Mouse (Mus musculus) layer of hippocampus, postnatal 10 days (tissue): ENCODE data around the gene C3. TPM values are rescaled to one million over a fixed set of nuclear protein-coding genes. Genes with fewer than 3 reads are reported as not detected.

ENCODE experiments used
- DNase-seq, 2 experiments: peaks; one replicate each; pipeline ENCODE4 v3.0.0; 2021; ENCODE audit warnings: low spot score in 2 of 2
- microRNA-seq, 2 experiments: library from miRNA; unstranded; fragments of <30 nt; microRNA quantifications; one replicate each; pipeline ENCODE4 v1.2.0; 2021
- total RNA-seq, 2 experiments: library from RNA; stranded (reverse); gene quantifications; 2 replicates each; pipeline ENCODE4 v1.2.3; 2021

Gene C3
- total RNA-seq, 2 experiments from 2014 or later: 2.7 to 2.8 TPM

DNA sequence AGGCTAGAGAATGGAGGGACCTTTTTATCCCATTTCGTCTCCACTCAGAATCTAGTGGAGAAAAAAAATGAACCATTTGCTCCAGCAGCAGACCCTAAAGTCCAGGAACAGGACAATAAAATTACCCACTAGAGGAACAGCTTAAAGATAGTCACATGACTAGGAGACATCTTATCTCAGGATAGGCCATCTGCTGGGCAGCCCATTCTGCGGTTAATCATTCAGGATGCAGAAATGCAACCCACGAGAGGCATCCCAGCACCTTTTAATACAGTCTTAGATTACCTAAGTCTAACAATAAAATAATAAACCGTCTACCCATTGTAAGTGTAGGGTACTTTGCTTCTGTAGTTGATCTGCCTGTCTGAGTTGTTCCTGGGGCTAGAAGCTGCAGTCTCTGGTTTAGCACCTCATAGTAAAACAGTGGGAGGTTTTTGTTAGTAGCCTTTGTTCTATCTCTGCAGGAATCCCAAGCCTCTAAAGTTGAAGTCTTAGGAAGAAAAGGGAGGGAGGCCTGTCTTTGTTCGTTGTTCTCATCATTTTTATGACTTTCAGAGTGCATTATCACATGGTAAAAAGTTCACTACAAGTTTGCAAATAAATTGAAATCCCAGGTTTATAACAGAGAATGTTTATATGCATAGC lies 57.2 kb downstream of the C3 start:
- no peak for DNase-seq

DNA sequence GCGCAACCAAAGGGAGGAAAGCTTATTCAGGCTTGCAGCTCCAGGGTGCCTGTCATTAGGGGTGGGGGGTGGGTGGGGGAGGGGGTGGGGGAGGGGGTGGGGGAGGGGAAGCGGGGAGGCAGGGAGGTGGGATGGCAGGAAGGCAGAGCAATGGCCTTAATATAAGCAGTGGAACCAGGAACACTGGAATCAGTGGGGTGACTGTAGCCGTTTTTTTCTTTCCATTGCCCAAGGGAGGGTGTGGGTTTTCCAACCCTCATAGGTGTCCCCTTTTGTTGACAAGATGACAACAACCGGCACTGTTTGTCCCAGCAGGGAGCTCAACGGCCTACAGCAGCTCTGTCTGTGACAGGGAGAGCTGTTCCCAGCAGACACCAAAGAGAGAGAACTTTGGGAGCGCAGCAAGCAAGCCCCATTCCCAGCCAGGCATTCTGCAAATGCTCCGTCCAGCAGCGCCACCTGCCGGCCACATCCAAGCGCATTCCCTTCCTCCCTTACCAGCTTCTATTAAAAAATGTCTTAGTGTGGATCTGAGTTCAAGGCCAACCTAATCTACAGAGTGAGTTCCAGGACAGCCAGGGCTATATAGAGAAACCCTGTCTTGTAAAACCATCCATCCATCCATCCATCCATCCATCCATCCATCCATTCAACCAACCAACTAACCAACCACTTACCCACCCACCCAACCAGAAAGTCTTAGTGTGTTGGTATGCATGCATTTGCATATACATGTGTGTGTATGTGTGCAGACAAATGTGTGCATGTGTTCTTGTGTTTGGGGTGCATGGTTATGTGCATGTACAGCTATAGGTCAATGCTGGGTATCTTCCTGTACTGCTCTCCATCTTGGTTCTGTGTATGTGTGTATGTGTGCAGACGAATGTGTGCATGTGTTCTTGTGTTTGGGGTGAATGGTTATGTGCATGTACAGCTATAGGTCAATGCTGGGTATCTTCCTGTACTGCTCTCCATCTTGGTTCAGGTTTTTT lies 60.8 kb downstream of the C3 start:
- DNase-seq: peak; percentile 93 to 95

Small RNA genes within 50 kb of the gene (microRNA-seq; reads per million reads assigned to microRNA genes)
- 0 reads per million in 2 experiments for gene Mir6978

Other genes starting within 250 kb of the C3 start
- not detected for gene Acer1, start 246.0 kb downstream of the C3 start, total RNA-seq
- gene Clpp, start 237.8 kb downstream of the C3 start, total RNA-seq: 10 to 100 TPM; 55.7 to 56.0 TPM
- gene Alkbh7, start 230.8 kb downstream of the C3 start, total RNA-seq: 10 to 100 TPM; 27.8 to 34.0 TPM
- not detected for gene Pspn, start 228.1 kb downstream of the C3 start, total RNA-seq
- gene Gtf2f1, start 216.8 kb downstream of the C3 start, total RNA-seq: 10 to 100 TPM; 45.0 to 47.4 TPM
- under 1 TPM in 1 of 2 experiments, not detected in 1; 0.41 TPM for gene Gm17949, start 216.7 kb downstream of the C3 start, total RNA-seq
- 100 to 1,000 TPM; 105 to 116 TPM for gene Khsrp, start 196.6 kb downstream of the C3 start, total RNA-seq
- gene Slc25a41, start 186.5 kb downstream of the C3 start, total RNA-seq: not detected
- 1 to 10 TPM in 1 of 2 experiments, under 1 TPM in 1; 0.45 to 1.1 TPM for gene Crb3, start 169.0 kb downstream of the C3 start, total RNA-seq
- 100 to 1,000 TPM; 308 to 317 TPM for gene Slc25a23, start 168.3 kb downstream of the C3 start, total RNA-seq
- 1 to 10 TPM; 1.2 to 1.9 TPM for gene Dennd1c, start 149.6 kb downstream of the C3 start, total RNA-seq
- gene Tubb4a, start 140.4 kb downstream of the C3 start, total RNA-seq: 100 to 1,000 TPM; 487 to 549 TPM
- gene Tnfsf9, start 122.8 kb downstream of the C3 start, total RNA-seq: 1 to 10 TPM in 1 of 2 experiments, under 1 TPM in 1; 0.75 to 1.0 TPM
- under 1 TPM in 1 of 2 experiments, not detected in 1; 0.42 TPM for gene Cd70, start 78.4 kb downstream of the C3 start, total RNA-seq
- gene Tnfsf14, start 34.0 kb downstream of the C3 start, total RNA-seq: not detected
- 10 to 100 TPM; 15.0 to 16.3 TPM for gene Gpr108, start 20.3 kb upstream of the C3 start, total RNA-seq
- 1 to 10 TPM; 6.6 to 8.0 TPM for gene Trip10, start 21.3 kb upstream of the C3 start, total RNA-seq
- 1 to 10 TPM; 4.4 to 4.6 TPM for gene Vav1, start 51.0 kb upstream of the C3 start, total RNA-seq
- 1 to 10 TPM; 6.1 to 6.9 TPM for gene Adgre1, start 130.6 kb upstream of the C3 start, total RNA-seq